ENCODE assay signal across 9 mouse cellular contexts in genomic region chr1:96872361-96872693, GRCm38 (mm10). TPM values are rescaled to one million over a fixed set of nuclear protein-coding genes. Genes with fewer than 3 reads are reported as not detected.
DNase-seq lines count a peak whose midpoint lies in the region; ATAC-seq and TF ChIP-seq lines count a peak whose summit lies in the region.
"Had no signal": no experiment of that assay in that cellular context is flagged by ENCODE, and none has a peak within 500 bp of the region (broad histone marks: within the 10 kb centered on the region; RNA-seq: fewer than 3 reads in every experiment).

No protein-coding gene starts in this region.

- no peak for TF ChIP-seq EP300 in heart, postnatal 0 days (IDR thresholded peaks at IDR 0.05; ENCODE audit: low read depth)

- 0 out of 2 replicates have a peak overlapping the region, but pooled peaks have one; percentile 22 for H3K9ac ChIP-seq in heart, postnatal 0 days (replicated peaks; ENCODE audit: low read depth, low read length)

- H3K27me3 ChIP-seq in heart, postnatal 0 days (ENCODE audit: control insufficient read depth, insufficient read depth, low read length) = peaks cover 17% of the 10 kb centered on the region
- H3K27me3 ChIP-seq in hindbrain, embryonic 10.5 days (ENCODE audit: insufficient read depth, poor library complexity, severe bottlenecking) = peaks cover 23% of the 10 kb centered on the region

- no peaks in the 10 kb centered on the region for H3K9me3 ChIP-seq in heart, postnatal 0 days (replicated peaks; ENCODE audit: control insufficient read depth, low read length)
- H3K9me3 ChIP-seq in hindbrain, embryonic 10.5 days = no peaks in the 10 kb centered on the region

- peak overlapping the region; percentile 69 for H3K4me2 ChIP-seq in heart, postnatal 0 days (ENCODE audit: low read depth, low read length)

- 2% methylated on average over 10 of the region's 10 CpGs for WGBS in heart, postnatal 0 days
- WGBS in hindbrain, embryonic 10.5 days = 4% methylated on average over 10 of the region's 10 CpGs

- TF ChIP-seq CTCF in heart, postnatal 0 days (IDR thresholded peaks at IDR 0.05; ENCODE audit: low read depth) = no peak

- DNase-seq in heart, postnatal 0 days (ENCODE audit: low spot score) = no peak
- no peak for DNase-seq in heart, postnatal 36 days
- DNase-seq in hindbrain, embryonic 10.5 days (ENCODE audit: low spot score) = no peak
- no peak for DNase-seq in spleen, adult 18-20 months
- DNase-seq in frontal cortex, postnatal 14 days (ENCODE audit: low spot score in 2 of 2) = no peak

- no peaks in the 10 kb centered on the region for H3K4me1 ChIP-seq in heart, postnatal 0 days (ENCODE audit: control insufficient read depth, insufficient read depth)
- H3K4me1 ChIP-seq in brown adipose tissue, adult 24 weeks (ENCODE audit: control insufficient read depth, insufficient read depth, insufficient read length, low read length) = peaks cover 7% of the 10 kb centered on the region
- peaks cover 14% of the 10 kb centered on the region for H3K4me1 ChIP-seq in hindbrain, embryonic 10.5 days (replicated peaks)

- intact Hi-C loops in heart, postnatal 36 days (cut with DNase I) = no loop called here

- peak overlapping the region; percentile 42 for H3K4me3 ChIP-seq in heart, postnatal 0 days (ENCODE audit: low read depth, low read length)
- peak overlapping the region; percentile 25; the same call in 1 of the 2 replicates for H3K4me3 ChIP-seq in brown adipose tissue, adult 24 weeks (ENCODE audit: insufficient read depth, low read depth, low read length)
- peak overlapping the region; percentile 63 for H3K4me3 ChIP-seq in hindbrain, embryonic 10.5 days

- ATAC-seq in heart, postnatal 0 days (ENCODE audit: insufficient read depth, low read depth) = no peak
- ATAC-seq in megakaryocyte progenitor cell, adult 5-6 weeks (replicated peaks; ENCODE audit: poor library complexity) = peak; percentile 47
- no peak for ATAC-seq in cerebellum, adult (ENCODE audit: insufficient number of reproducible peaks, low FRiP score, low TSS enrichment)

- H3K36me3 ChIP-seq in heart, postnatal 0 days (replicated peaks; ENCODE audit: control insufficient read depth, insufficient read depth, low read length) = no peaks in the 10 kb centered on the region
- no peaks in the 10 kb centered on the region for H3K36me3 ChIP-seq in hindbrain, embryonic 10.5 days

- no peak overlapping the region for H3K27ac ChIP-seq in heart, postnatal 0 days (ENCODE audit: low read depth)
- H3K27ac ChIP-seq in brown adipose tissue, adult 24 weeks (replicated peaks; ENCODE audit: low read depth, low read length) = no peak overlapping the region
- H3K27ac ChIP-seq in hindbrain, embryonic 10.5 days = no peak overlapping the region

RNA-seq across cellular contexts. Expression of gene Slco4c1, which starts 0.4 kb away (rescaled TPM):
- not detected in 2 replicates for total RNA-seq in heart, postnatal 0 days (2014; rRNA removed; ENCODE audit: low replicate concordance)
- polyA plus RNA-seq in heart, postnatal 0 days (2015; fragmentation: Nextera tagmentation; extraction: Ambion mirVana) = 0.03 TPM in 2 replicates
- not detected for total RNA-seq in heart, postnatal 36 days (2021)
- not detected in 2 replicates for polyA plus RNA-seq in brown adipose tissue, adult 24 weeks (2012; ENCODE audit: insufficient read depth, insufficient read length, missing spikeins)
- not detected in 2 replicates for polyA plus RNA-seq in hindbrain, embryonic 10.5 days (2016; fragmentation: Nextera tagmentation; extraction: Ambion mirVana)
- 3.3 and 3.6 TPM in 2 replicates for total RNA-seq in megakaryocyte progenitor cell, adult 5-6 weeks (2015)
- 1.7 and 2.1 TPM in 2 replicates for total RNA-seq in megakaryocyte progenitor cell, adult 5-6 weeks (2017)
- total RNA-seq: MEL had no signal
